Mouse (Mus musculus): ENCODE results near the gene Gdpgp1. TPM values are rescaled to one million over a fixed set of nuclear protein-coding genes. Genes with fewer than 3 reads are reported as not detected.

Gdpgp1 gene
- polyA plus RNA-seq, 1 experiment from 2014 or later, result 4.5 TPM

- no peaks in the 10 kb centered on the region for H3K36me3 ChIP-seq (ENCODE audit: control insufficient read depth, insufficient read depth, low read length)
- H3K4me2 ChIP-seq (ENCODE audit: low read length), result peak overlapping the region; percentile 58
- peak overlapping the region; percentile 52 for H3K4me3 ChIP-seq (ENCODE audit: low read depth, low read length)
- DNase-seq (ENCODE audit: low spot score) (no peak), ATAC-seq (replicated peaks; ENCODE audit: low FRiP score, low TSS enrichment, low read depth) (no peak)
- WGBS, result 30% methylated on average over 7 of the region's 7 CpGs
- no peak overlapping the region for H3K27ac ChIP-seq (ENCODE audit: low read depth)
- no peak overlapping the region for H3K9ac ChIP-seq (ENCODE audit: low read length)
- H3K27me3 ChIP-seq (replicated peaks; ENCODE audit: control insufficient read depth, insufficient read depth, low read length), result no peaks in the 10 kb centered on the region
- peaks cover 3% of the 10 kb centered on the region; the same call in 1 of the 2 replicates for H3K4me1 ChIP-seq (replicated peaks; ENCODE audit: control insufficient read depth, insufficient read depth, low read length)
- H3K9me3 ChIP-seq (ENCODE audit: control insufficient read depth, low read length), result no peaks in the 10 kb centered on the region
Observed at GRCm38 (mm10) chr7:80246859-80247258, 14.2 kb downstream of the Gdpgp1 start.

- 77% methylated on average over 7 of the region's 7 CpGs for WGBS
- no peak for DNase-seq (ENCODE audit: low spot score)
Observed at GRCm38 (mm10) chr7:80252437-80252836, 19.8 kb downstream of the Gdpgp1 start.

GRCm38 (mm10) chr7:80252886-80253285 is 20.2 kb downstream of the Gdpgp1 start:
- ATAC-seq (replicated peaks; ENCODE audit: low FRiP score, low TSS enrichment, low read depth) (no peak), DNase-seq (ENCODE audit: low spot score) (no peak)
- H3K4me3 ChIP-seq (ENCODE audit: low read depth, low read length), result no peak overlapping the region
- H3K27ac ChIP-seq (ENCODE audit: low read depth), result no peak overlapping the region
- no peaks in the 10 kb centered on the region for H3K27me3 ChIP-seq (replicated peaks; ENCODE audit: control insufficient read depth, insufficient read depth, low read length)
- H3K9ac ChIP-seq (ENCODE audit: low read length), result no peak overlapping the region
- no peak overlapping the region for H3K4me2 ChIP-seq (ENCODE audit: low read length)
- no peaks in the 10 kb centered on the region for H3K36me3 ChIP-seq (ENCODE audit: control insufficient read depth, insufficient read depth, low read length)
- no peaks in the 10 kb centered on the region for H3K9me3 ChIP-seq (ENCODE audit: control insufficient read depth, low read length)
- H3K4me1 ChIP-seq (replicated peaks; ENCODE audit: control insufficient read depth, insufficient read depth, low read length), result no peaks in the 10 kb centered on the region
- WGBS, result 78% methylated on average over 11 of the region's 11 CpGs

More at GRCm38 (mm10) chr7:80252437-80252836, 19.8 kb downstream of the Gdpgp1 start:
- Histone ChIP-seq H3K4me2 (ENCODE audit: low read length) (no peak overlapping the region), H3K4me1 (replicated peaks; ENCODE audit: control insufficient read depth, insufficient read depth, low read length) (no peaks in the 10 kb centered on the region), H3K36me3 (ENCODE audit: control insufficient read depth, insufficient read depth, low read length) (no peaks in the 10 kb centered on the region), H3K4me3 (ENCODE audit: low read depth, low read length) (no peak overlapping the region), H3K27ac (ENCODE audit: low read depth) (no peak overlapping the region), H3K9ac (ENCODE audit: low read length) (no peak overlapping the region), H3K9me3 (ENCODE audit: control insufficient read depth, low read length) (no peaks in the 10 kb centered on the region), H3K27me3 (replicated peaks; ENCODE audit: control insufficient read depth, insufficient read depth, low read length) (no peaks in the 10 kb centered on the region)
- no peak for ATAC-seq (replicated peaks; ENCODE audit: low FRiP score, low TSS enrichment, low read depth)

GRCm38 (mm10) chr7:80255981-80256380 is 23.3 kb downstream of the Gdpgp1 start:
- H3K9ac ChIP-seq (ENCODE audit: low read length), result no peak overlapping the region

GRCm38 (mm10) chr7:80257706-80258105 is 25.0 kb downstream of the Gdpgp1 start:
- Histone ChIP-seq H3K9ac (ENCODE audit: low read length) (no peak overlapping the region), H3K27ac (ENCODE audit: low read depth) (no peak overlapping the region), H3K27me3 (replicated peaks; ENCODE audit: control insufficient read depth, insufficient read depth, low read length) (no peaks in the 10 kb centered on the region; the same call in 1 of the 2 replicates), H3K4me2 (ENCODE audit: low read length) (no peak overlapping the region), H3K4me3 (ENCODE audit: low read depth, low read length) (no peak overlapping the region), H3K4me1 (replicated peaks; ENCODE audit: control insufficient read depth, insufficient read depth, low read length) (peaks cover 8% of the 10 kb centered on the region; the same call in 1 of the 2 replicates), H3K36me3 (ENCODE audit: control insufficient read depth, insufficient read depth, low read length) (no peaks in the 10 kb centered on the region), H3K9me3 (ENCODE audit: control insufficient read depth, low read length) (no peaks in the 10 kb centered on the region)
- 72% methylated on average over 2 of the region's 2 CpGs for WGBS
- ATAC-seq (replicated peaks; ENCODE audit: low FRiP score, low TSS enrichment, low read depth), result no peak
- no peak for DNase-seq (ENCODE audit: low spot score)

More at GRCm38 (mm10) chr7:80255981-80256380, 23.3 kb downstream of the Gdpgp1 start:
- Histone ChIP-seq H3K27ac (ENCODE audit: low read depth) (no peak overlapping the region), H3K4me1 (replicated peaks; ENCODE audit: control insufficient read depth, insufficient read depth, low read length) (no peaks in the 10 kb centered on the region), H3K4me3 (ENCODE audit: low read depth, low read length) (no peak overlapping the region), H3K9me3 (ENCODE audit: control insufficient read depth, low read length) (no peaks in the 10 kb centered on the region), H3K27me3 (replicated peaks; ENCODE audit: control insufficient read depth, insufficient read depth, low read length) (no peaks in the 10 kb centered on the region; the same call in 1 of the 2 replicates), H3K36me3 (ENCODE audit: control insufficient read depth, insufficient read depth, low read length) (no peaks in the 10 kb centered on the region), H3K4me2 (ENCODE audit: low read length) (no peak overlapping the region)
- no peak for ATAC-seq (replicated peaks; ENCODE audit: low FRiP score, low TSS enrichment, low read depth)
- WGBS, result 77% methylated on average over 2 of the region's 2 CpGs
- DNase-seq (ENCODE audit: low spot score), result no peak

- Histone ChIP-seq H3K9ac (ENCODE audit: low read length) (peak within 1 kb of the TSS; percentile 87), H3K4me3 (ENCODE audit: low read depth, low read length) (peak within 1 kb of the TSS; percentile 97), H3K27ac (ENCODE audit: low read depth) (peak within 1 kb of the TSS; percentile 79), H3K4me2 (ENCODE audit: low read length) (peak within 1 kb of the TSS; percentile 98), H3K9me3 (ENCODE audit: control insufficient read depth, low read length) (no peaks in the 10 kb centered on the region), H3K27me3 (replicated peaks; ENCODE audit: control insufficient read depth, insufficient read depth, low read length) (no peaks in the 10 kb centered on the region; the same call in 1 of the 2 replicates), H3K36me3 (ENCODE audit: control insufficient read depth, insufficient read depth, low read length) (peaks cover 20% of the 10 kb centered on the region), H3K4me1 (replicated peaks; ENCODE audit: control insufficient read depth, insufficient read depth, low read length) (peaks cover 8% of the 10 kb centered on the region; the same call in 1 of the 2 replicates)
- DNase-seq (ENCODE audit: low spot score) (peak; percentile 91), ATAC-seq (replicated peaks; ENCODE audit: low FRiP score, low TSS enrichment, low read depth) (peak; percentile 86)
- WGBS, result 27% methylated on average over 40 of the region's 40 CpGs
Observed at GRCm38 (mm10) chr7:80260625-80261371, 28.1 kb downstream of the Gdpgp1 start, which contains the start of gene Ngrn. TSS of gene Ngrn (plus strand) at chr7:80261215.

- peak overlapping the region; percentile 98 for H3K4me2 ChIP-seq (ENCODE audit: low read length)
- H3K27me3 ChIP-seq (replicated peaks; ENCODE audit: control insufficient read depth, insufficient read depth, low read length), result no peaks in the 10 kb centered on the region; the same call in 1 of the 2 replicates
- DNase-seq (ENCODE audit: low spot score), result no peak
- no peaks in the 10 kb centered on the region for H3K9me3 ChIP-seq (ENCODE audit: control insufficient read depth, low read length)
- WGBS, result under 1% methylated on average over 32 of the region's 32 CpGs
- H3K9ac ChIP-seq (ENCODE audit: low read length), result peak overlapping the region; percentile 87
- H3K4me3 ChIP-seq (ENCODE audit: low read depth, low read length), result peak overlapping the region; percentile 97
- peaks cover 27% of the 10 kb centered on the region for H3K36me3 ChIP-seq (ENCODE audit: control insufficient read depth, insufficient read depth, low read length)
- ATAC-seq (replicated peaks; ENCODE audit: low FRiP score, low TSS enrichment, low read depth), result peak; percentile 74
- H3K4me1 ChIP-seq (replicated peaks; ENCODE audit: control insufficient read depth, insufficient read depth, low read length), result peaks cover 8% of the 10 kb centered on the region; the same call in 1 of the 2 replicates
- peak overlapping the region; percentile 79 for H3K27ac ChIP-seq (ENCODE audit: low read depth)
Observed at GRCm38 (mm10) chr7:80261372-80261990, 28.8 kb downstream of the Gdpgp1 start.

GRCm38 (mm10) chr7:80264606-80265005 is 31.9 kb downstream of the Gdpgp1 start:
- Histone ChIP-seq H3K9ac (ENCODE audit: low read length) (no peak overlapping the region), H3K4me2 (ENCODE audit: low read length) (no peak overlapping the region), H3K27ac (ENCODE audit: low read depth) (no peak overlapping the region), H3K4me3 (ENCODE audit: low read depth, low read length) (no peak overlapping the region), H3K4me1 (replicated peaks; ENCODE audit: control insufficient read depth, insufficient read depth, low read length) (peaks cover 8% of the 10 kb centered on the region; the same call in 1 of the 2 replicates), H3K36me3 (ENCODE audit: control insufficient read depth, insufficient read depth, low read length) (peaks cover 38% of the 10 kb centered on the region), H3K9me3 (ENCODE audit: control insufficient read depth, low read length) (no peaks in the 10 kb centered on the region), H3K27me3 (replicated peaks; ENCODE audit: control insufficient read depth, insufficient read depth, low read length) (no peaks in the 10 kb centered on the region)
- no peak for ATAC-seq (replicated peaks; ENCODE audit: low FRiP score, low TSS enrichment, low read depth)
- no peak for DNase-seq (ENCODE audit: low spot score)
- WGBS, result 94% methylated on average over 12 of the region's 12 CpGs

Data from intestine, embryonic 14.5 days (tissue).